Mouse (Mus musculus) urinary bladder, adult 18-20 months (tissue): ENCODE data around the gene Wdr63.

Source experiments
- DNase-seq, 2 experiments: peaks; one replicate each; pipeline ENCODE4 v3.0.0; 2022; ENCODE audit warnings: low spot score in 2 of 2, mixed read lengths in 2 of 2

Gene Wdr63

GRCm38 (mm10) chr3:146053873-146054272 is 54.1 kb downstream of the Wdr63 start:
- DNase-seq = no peak

GRCm38 (mm10) chr3:146053082-146053814 is 54.7 kb downstream of the Wdr63 start:
- DNase-seq = no peak

DNA sequence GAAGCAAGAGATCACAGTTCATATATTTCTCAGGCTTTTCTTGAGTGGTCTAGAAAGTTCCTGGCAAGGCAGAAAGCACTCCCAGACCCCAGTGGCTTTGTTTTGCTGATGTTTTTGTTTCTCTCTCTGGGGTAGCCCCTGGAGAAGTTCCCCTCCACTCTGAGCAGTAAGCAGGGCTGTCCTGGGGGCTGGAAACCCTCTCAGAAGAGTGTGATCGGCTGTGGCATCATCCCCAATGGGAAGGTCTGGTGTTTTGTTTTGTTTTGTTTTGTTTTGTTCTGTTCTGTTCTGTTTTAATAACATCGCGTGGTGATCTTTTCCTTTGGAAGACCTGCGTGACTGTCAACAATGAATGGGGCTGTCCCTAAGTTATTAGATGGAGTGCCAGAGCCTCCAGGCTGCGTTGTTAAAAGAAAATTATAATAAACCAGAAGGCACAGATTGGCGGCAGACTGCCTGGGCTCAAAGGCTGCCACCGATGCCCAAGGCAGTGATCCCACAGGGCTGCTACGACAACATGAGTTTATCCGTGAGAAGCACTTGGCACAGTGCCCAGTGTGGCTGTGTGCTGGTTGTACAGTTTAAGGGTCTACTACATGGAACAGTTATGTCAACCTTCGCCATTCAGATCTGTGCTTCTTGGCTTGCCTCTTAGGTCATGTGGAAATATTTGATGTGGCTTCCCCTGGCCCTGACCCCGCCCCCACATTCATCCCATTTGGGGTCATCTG is 56.5 kb downstream of the Wdr63 start:
- DNase-seq = no peak

GRCm38 (mm10) chr3:146049951-146050350 is 58.0 kb downstream of the Wdr63 start:
- no peak for DNase-seq

DNA sequence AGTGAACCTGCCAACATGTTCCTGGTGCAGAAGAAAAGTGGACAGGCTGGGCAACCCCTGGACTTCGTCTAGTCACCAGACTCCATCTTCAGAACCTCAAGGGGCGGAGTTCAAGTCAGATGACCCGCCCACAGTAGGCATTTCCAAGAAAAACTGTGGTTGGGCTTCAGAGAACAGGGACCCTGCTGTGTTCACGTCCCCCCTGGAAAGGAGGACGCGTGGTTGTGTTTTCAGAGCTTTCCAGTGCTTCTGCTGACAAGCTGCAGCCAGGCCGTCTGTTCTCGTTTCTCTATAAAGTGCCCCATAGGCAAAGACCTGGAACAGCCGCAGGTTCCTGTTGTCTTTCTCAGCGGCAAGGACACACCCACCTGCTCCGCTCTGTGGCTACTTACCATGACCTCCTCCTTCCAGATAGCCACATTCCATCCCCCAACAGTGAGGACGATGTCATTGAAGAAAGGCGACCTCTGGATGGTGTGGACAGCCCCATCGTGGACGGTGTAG is 60.2 kb downstream of the Wdr63 start:
- DNase-seq = peak; percentile 5 to 18

DNA sequence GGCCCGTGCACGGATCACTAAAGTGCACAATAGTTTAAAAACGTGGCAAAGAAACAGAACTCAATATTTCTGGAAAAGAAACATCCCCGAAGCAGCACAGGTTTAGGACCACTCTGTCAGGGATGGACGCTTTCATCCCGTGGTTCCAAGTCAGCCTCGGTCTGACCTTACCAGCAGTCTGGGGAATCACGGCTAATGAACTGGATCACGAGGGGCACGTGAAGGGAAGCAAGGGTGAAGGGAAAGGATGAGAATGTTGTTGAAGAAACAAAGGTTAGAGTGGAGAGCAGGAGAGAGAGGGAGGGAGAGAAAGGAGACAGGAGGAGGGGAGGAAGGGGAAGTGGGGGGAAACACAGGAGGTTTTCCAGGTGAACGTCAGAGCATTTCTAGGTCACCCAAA is 61.9 kb downstream of the Wdr63 start:
- no peak for DNase-seq

- no peak for DNase-seq
These were observed 63.0 kb downstream of the Wdr63 start for GRCm38 (mm10) chr3:146044977-146045376.

DNA sequence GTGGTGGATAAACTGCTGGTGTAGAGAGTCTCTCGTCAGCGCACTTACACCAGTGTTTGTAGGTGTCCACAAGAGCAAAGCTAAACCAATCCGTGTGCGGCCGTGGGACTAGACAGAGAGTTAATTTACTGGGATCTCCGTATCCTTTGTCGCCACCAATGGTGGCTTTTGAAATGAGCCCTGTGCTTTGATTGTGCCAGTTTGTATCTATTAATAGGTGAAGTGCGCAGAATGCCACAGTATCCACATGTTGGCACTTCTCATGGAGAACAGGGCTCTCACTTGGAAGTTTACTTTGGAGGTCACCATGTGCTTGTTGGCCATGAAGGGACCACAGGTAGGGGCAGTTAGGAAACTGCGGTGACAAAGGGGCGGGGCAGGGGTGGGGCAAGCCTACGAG is 66.5 kb downstream of the Wdr63 start:
- DNase-seq = no peak

DNA sequence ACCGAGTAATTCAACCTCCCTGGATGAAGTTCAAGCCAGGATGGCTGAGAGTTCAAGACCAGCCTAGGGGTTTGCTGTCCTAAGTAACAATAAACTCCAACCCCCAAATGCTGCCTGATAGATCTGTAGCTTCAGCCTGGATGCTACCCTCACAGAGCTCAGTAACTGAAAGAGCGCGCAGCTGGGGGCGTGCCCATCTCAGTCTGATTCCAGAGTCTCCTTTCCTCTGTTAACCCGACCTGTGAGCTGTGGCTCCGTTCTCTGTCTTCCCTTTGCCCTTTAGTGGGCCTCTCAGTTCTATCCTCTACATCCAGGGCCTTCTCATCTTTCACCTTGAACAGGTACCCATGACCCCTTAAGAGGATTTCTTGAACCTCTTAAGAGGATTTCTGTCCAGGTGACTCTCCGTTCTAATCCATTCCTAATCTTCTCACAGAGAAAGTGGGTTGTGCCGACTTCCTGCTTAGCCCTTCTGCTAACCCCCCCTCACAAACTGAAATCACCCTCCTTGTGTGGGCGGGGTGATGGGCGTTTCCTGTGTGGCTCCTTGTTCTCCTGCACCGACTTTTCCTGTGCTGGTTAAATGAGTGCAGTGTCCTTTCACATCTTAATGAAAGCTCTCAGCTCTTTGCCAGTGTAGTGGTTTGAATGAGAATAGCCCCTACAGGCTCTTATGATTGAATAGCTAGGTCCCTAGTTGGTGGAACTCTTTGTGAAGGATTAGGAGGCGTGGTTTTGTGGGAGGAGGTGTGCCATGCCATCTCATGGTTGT is 68.6 kb downstream of the Wdr63 start:
- no peak for DNase-seq

GRCm38 (mm10) chr3:146037906-146038305 is 70.0 kb downstream of the Wdr63 start:
- DNase-seq = no peak

- no peak for DNase-seq
These were observed 75.0 kb downstream of the Wdr63 start for GRCm38 (mm10) chr3:146032976-146033375.

GRCm38 (mm10) chr3:146030255-146030836 is 77.6 kb downstream of the Wdr63 start:
- DNase-seq = no peak

GRCm38 (mm10) chr3:146029234-146029633 is 78.7 kb downstream of the Wdr63 start:
- DNase-seq = no peak

GRCm38 (mm10) chr3:146028406-146028805 is 79.5 kb downstream of the Wdr63 start:
- DNase-seq = no peak

DNA sequence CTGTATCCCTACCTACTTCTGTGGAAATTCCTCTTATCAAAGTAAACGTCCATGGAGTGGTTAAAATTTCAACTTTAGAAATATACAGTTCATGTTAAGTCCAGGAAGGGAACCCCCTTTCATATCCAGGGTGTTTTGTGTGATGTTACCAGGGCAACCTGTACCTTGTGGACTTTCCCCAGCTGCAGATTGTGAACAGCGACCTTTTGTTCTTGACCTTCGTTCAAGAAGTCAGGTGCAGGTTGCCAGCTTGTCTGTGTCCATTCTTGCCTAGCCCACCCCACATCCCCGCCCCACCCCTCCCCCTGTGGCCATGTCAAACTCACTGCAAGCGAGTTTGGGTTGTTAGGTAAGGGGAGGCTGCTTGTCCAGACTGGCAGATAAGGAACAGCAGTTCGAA is 80.8 kb downstream of the Wdr63 start:
- DNase-seq = no peak

DNA sequence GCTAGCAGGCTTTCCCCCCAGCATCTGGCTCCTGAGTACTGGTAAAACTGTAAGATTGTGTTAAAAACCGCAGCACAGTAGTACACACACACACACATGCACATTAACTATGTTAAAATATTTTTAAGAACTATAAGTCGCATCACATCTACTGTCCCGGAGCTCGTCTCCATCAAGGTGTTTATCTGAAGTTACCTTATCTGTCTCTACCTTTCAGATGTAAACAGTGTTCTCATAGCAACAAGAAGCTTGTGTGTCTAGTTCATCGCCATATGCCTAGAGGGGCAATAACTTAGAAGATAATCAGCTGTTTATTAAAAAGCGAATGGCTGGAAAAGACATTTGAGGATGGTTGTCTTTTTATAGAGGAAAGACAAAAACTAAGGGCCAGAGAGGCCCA is 82.4 kb downstream of the Wdr63 start:
- DNase-seq = no peak

DNA sequence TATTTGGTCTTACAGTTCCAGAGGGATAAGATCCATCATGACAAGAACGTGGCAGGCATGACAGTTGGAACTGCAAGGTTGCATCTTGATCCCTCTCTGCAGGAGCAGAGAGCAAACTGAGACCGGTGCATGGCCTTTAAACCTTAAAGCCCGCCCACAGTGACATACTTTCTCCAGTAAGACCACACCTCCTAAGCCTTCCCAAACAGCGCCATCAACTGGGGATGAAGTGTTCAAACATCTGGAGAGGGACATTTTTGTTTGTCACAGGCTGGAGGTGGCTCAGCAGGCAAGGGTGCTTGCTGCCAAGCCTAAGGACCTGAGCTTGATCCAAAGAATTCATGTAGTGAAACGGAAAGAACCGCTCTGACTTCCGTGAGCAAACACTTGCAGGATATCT is 83.2 kb downstream of the Wdr63 start:
- no peak for DNase-seq

DNA sequence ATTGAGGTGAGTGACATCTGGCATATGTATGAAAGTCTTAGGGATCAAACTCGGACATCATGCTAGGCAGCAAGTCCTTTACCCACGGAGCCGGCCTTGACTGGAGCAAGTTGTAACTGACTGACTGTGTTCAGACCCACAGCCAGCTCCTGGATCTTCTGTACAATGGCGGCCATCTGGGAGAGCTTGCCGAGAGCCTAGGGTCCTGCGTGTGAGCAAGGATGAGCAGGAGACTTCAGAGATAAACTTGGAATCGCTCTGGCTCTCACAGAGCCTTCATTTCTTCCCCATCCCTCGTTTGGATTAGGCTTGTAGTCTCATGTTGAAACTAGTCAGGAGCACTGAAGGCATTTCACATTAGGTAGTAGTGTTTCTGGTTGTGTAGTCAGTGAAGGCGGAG is 85.7 kb downstream of the Wdr63 start:
- DNase-seq = no peak

GRCm38 (mm10) chr3:146017521-146017920 is 90.4 kb downstream of the Wdr63 start:
- DNase-seq = no peak

- DNase-seq = no peak
These were observed 91.0 kb downstream of the Wdr63 start for GRCm38 (mm10) chr3:146016979-146017378.

- DNase-seq = no peak
These were observed 93.6 kb downstream of the Wdr63 start for GRCm38 (mm10) chr3:146014321-146014720.

- DNase-seq = no peak
These were observed 94.4 kb downstream of the Wdr63 start for GRCm38 (mm10) chr3:146013490-146013889.
